Mouse (Mus musculus) mesoderm, embryonic 11.5 days (tissue): ENCODE results near the gene Slc35a3.

Experiments used
- DNase-seq: peaks from one replicate; pipeline ENCODE4 v3.0.0-alpha.2; 2012; ENCODE audit warnings: low read depth, low spot score

The Slc35a3 gene

DNA sequence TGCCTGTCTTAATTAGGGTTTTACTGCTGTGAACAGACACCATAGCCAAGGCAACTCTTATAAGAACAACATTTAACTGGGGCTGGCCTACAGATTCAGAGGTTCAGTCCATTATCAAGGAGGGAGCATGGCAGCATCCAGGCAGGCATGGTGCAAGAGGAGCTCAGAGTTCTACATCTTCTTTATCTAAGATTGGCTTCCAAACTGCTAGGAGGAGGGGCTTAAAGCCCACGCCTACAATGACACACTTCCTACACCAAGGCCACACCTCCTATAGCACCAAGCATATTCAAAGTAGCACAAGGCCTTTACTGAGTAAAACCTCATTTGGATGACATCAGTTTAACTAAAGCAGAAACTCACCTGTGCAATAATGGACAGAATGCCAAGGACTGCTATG, 72.6 kb downstream of the Slc35a3 start:
- no peak for DNase-seq

GRCm38 (mm10) chr3:116638572-116638971, 74.1 kb downstream of the Slc35a3 start:
- DNase-seq = no peak

DNA sequence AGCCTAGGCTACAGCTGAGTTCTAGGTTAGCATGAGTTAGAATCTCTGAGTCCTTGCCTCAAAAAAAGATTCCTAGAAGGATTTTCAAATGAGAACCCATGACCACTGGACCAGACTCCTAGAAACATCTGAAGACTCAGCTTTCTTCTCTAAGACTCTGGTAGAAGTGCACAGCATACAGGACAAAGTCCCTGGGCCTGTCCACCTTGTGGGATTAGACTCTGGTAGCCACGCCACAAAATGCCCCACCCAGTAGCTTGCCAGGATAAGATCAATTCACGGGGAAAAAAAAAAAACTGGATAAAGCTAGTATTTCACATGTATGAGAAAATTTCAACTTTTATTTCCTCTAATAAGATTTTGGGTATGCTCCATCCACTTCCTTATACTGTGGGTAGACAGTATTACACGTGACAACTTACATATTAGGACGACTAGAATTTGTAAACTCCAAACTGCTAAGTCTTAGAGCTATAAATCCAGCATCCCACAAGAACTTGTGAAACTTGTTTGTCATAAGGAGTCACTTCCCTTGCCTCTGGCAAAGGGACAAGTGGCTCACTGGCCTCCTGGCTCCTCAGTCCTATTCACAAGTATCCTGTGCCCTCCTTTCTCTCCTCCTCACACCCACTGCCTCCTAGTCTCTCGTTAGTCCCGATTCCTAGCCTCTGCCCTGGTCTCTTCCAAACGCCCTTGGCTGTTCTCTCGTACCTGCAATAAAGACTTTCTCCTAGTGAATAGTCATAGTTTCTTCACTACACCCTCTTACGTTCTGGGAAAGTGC, 74.7 kb downstream of the Slc35a3 start:
- no peak for DNase-seq

GRCm38 (mm10) chr3:116635799-116636198, 76.8 kb downstream of the Slc35a3 start:
- no peak for DNase-seq

- no peak for DNase-seq
Observed at GRCm38 (mm10) chr3:116634853-116635252, 77.8 kb downstream of the Slc35a3 start.

GRCm38 (mm10) chr3:116634091-116634490, 78.5 kb downstream of the Slc35a3 start:
- DNase-seq = no peak

DNA sequence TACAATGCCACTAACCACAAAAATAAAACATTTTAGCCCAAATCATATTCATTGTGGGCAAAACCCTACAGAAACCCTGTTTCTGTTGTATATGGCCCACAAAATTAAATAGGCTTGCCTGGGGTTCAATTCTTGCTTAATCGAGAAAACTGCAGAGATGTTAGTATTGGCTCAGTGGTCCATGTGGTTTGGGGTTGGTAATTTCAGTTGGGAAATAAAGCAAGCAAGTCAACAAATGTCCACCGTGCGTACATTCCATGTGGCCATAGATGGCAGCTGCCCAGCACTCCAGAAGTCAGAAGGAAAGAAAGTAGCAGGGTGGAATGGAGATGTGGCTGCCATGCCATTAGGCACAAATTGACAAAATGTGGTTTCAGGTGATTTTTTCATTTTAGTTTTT, 79.7 kb downstream of the Slc35a3 start:
- DNase-seq = no peak

DNA sequence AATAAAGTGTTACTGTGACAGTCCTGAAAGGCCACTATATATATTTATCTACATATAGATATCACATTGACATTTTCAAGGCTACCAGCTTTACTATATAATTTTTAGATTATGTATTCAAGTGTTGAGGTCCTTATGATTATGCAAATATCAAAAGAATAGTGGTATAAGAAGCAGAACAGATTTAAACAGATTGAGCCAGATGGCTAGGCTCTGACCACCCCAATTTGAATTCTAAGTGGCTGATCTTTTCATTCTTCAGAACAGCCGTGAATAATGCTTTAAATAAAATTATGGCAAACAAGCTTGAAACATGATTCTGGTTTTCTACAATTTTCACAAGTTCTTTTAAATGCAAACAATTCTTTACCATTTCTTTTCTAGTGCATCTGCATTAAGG, 81.2 kb downstream of the Slc35a3 start:
- DNase-seq = no peak

DNA sequence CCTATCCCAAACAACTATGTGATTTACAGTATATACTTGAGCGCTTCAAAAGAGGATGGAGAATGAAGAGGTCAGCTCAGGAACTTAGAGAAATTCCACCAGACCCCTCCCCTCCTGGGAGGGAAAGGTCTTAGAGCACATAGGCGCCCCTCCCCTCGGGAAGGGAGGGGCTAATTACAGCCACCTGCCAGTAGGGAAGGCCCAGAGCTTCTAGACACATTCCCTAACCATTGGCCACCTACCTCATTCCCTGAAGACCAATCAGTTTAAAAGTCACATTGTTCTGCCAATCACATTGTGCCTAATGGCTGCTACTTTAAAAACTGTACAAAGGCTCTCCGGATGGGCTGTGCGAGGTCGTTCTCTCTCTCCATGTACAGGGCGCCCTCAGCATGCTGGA, 90.0 kb downstream of the Slc35a3 start:
- no peak for DNase-seq

GRCm38 (mm10) chr3:116620636-116621370, 91.8 kb downstream of the Slc35a3 start:
- no peak for DNase-seq
